Mouse (Mus musculus) urinary bladder, adult 18-20 months (tissue): ENCODE data around the gene Eif4e.

Experiments
- DNase-seq, 2 experiments: peaks; one replicate each; pipeline ENCODE4 v3.0.0; 2022; ENCODE audit warnings: low spot score in 2 of 2, mixed read lengths in 2 of 2

The Eif4e gene

GRCm38 (mm10) chr3:138586213-138586612 is 60.2 kb downstream of the Eif4e start:
- DNase-seq: no peak

- DNase-seq: no peak
These were observed 61.2 kb downstream of the Eif4e start for GRCm38 (mm10) chr3:138587137-138587536.

- DNase-seq: no peak
These were observed 62.0 kb downstream of the Eif4e start for GRCm38 (mm10) chr3:138588001-138588400.

GRCm38 (mm10) chr3:138591002-138591401 is 65.0 kb downstream of the Eif4e start:
- DNase-seq: no peak

GRCm38 (mm10) chr3:138591806-138592365 is 65.9 kb downstream of the Eif4e start:
- no peak for DNase-seq

GRCm38 (mm10) chr3:138593131-138593530 is 67.2 kb downstream of the Eif4e start:
- DNase-seq: no peak

GRCm38 (mm10) chr3:138593911-138594310 is 67.9 kb downstream of the Eif4e start:
- no peak for DNase-seq

GRCm38 (mm10) chr3:138601076-138601475 is 75.1 kb downstream of the Eif4e start:
- no peak for DNase-seq

GRCm38 (mm10) chr3:138605132-138605531 is 79.2 kb downstream of the Eif4e start:
- DNase-seq: no peak

- no peak for DNase-seq
These were observed 82.7 kb downstream of the Eif4e start for GRCm38 (mm10) chr3:138608665-138609064.
